ENCODE assay signal across 15 mouse cellular contexts in genomic region chr7:135617776-135618175, GRCm38 (mm10).
DNase-seq lines count a peak whose midpoint lies in the region; ATAC-seq lines count a peak whose summit lies in the region.
"Had no signal": no experiment of that assay in that cellular context is flagged by ENCODE, and none has a peak within 500 bp of the region (broad histone marks: within the 10 kb centered on the region; RNA-seq: fewer than 3 reads in every experiment).

No protein-coding gene starts in this region.

- no peak overlapping the region for H3K4me3 ChIP-seq in midbrain, embryonic 14.5 days (replicated peaks; ENCODE audit: low read depth, low read length)
- H3K4me3 ChIP-seq in kidney, embryonic 14.5 days (ENCODE audit: low read length) = no peak overlapping the region
- H3K4me3 ChIP-seq: embryonic facial prominence, embryonic 12.5 days; limb, embryonic 10.5 days; lung, embryonic 15.5 days; myocyte had no signal

- H3K4me1 ChIP-seq in midbrain, embryonic 14.5 days (ENCODE audit: control insufficient read depth, insufficient read depth, low read length) = peaks cover 28% of the 10 kb centered on the region
- H3K4me1 ChIP-seq in kidney, embryonic 14.5 days (ENCODE audit: control insufficient read depth, insufficient read depth, low read length) = no peaks in the 10 kb centered on the region
- H3K4me1 ChIP-seq: limb, embryonic 10.5 days; lung, embryonic 15.5 days had no signal

- peak overlapping the region; percentile 31 for H3K4me2 ChIP-seq in midbrain, embryonic 14.5 days (ENCODE audit: low read length)
- H3K4me2 ChIP-seq in kidney, embryonic 14.5 days (replicated peaks; ENCODE audit: low read depth, low read length) = no peak overlapping the region
- H3K4me2 ChIP-seq: embryonic facial prominence, embryonic 12.5 days; lung, embryonic 15.5 days had no signal

- H3K36me3 ChIP-seq in midbrain, embryonic 14.5 days (ENCODE audit: control insufficient read depth, insufficient read depth, low read length) = no peaks in the 10 kb centered on the region
- no peaks in the 10 kb centered on the region for H3K36me3 ChIP-seq in kidney, embryonic 14.5 days (ENCODE audit: control insufficient read depth, insufficient read depth, low read length)
- H3K36me3 ChIP-seq: embryonic facial prominence, embryonic 12.5 days; limb, embryonic 10.5 days; lung, embryonic 15.5 days had no signal

- peak overlapping the region; percentile 83 for H3K27ac ChIP-seq in midbrain, embryonic 14.5 days (replicated peaks; ENCODE audit: low read depth, low read length)
- H3K27ac ChIP-seq in kidney, embryonic 14.5 days (ENCODE audit: low read depth, low read length) = no peak overlapping the region
- H3K27ac ChIP-seq: embryonic facial prominence, embryonic 12.5 days; limb, embryonic 10.5 days; lung, embryonic 15.5 days had no signal

- intact Hi-C loops in left cerebral cortex, postnatal 36 days (cut with DNase I) = no loop called here

- no peak for ATAC-seq in midbrain, embryonic 14.5 days (ENCODE audit: low FRiP score, low TSS enrichment)
- no peak for ATAC-seq in kidney, embryonic 14.5 days (ENCODE audit: low FRiP score, low TSS enrichment)

- H3K9me3 ChIP-seq in midbrain, embryonic 14.5 days (ENCODE audit: control insufficient read depth, low read length) = no peaks in the 10 kb centered on the region
- H3K9me3 ChIP-seq in kidney, embryonic 14.5 days (ENCODE audit: control insufficient read depth, low read length) = no peaks in the 10 kb centered on the region; the same call in 1 of the 2 replicates
- H3K9me3 ChIP-seq: embryonic facial prominence, embryonic 12.5 days; limb, embryonic 10.5 days; lung, embryonic 15.5 days had no signal

- WGBS in midbrain, embryonic 14.5 days = 33% methylated on average over 11 of the region's 11 CpGs
- WGBS in kidney, embryonic 14.5 days = 81% methylated on average over 11 of the region's 11 CpGs

- H3K27me3 ChIP-seq in midbrain, embryonic 14.5 days (ENCODE audit: control insufficient read depth, insufficient read depth, low read length) = no peaks in the 10 kb centered on the region
- H3K27me3 ChIP-seq in kidney, embryonic 14.5 days (ENCODE audit: control insufficient read depth, insufficient read depth, low read length) = no peaks in the 10 kb centered on the region
- H3K27me3 ChIP-seq: embryonic facial prominence, embryonic 12.5 days; lung, embryonic 15.5 days had no signal

- DNase-seq in left cerebral cortex, adult 11 months (ENCODE audit: low spot score) = peak; percentile 33
- DNase-seq in left cerebral cortex, postnatal 36 days (ENCODE audit: low spot score in 2 of 2) = no peak
- DNase-seq in frontal cortex, postnatal 36 days (ENCODE audit: low spot score in 2 of 2) = peak; percentile 44 to 46
- peak; percentile 91 for DNase-seq in midbrain, embryonic 14.5 days
- peak; percentile 68 for DNase-seq in right cerebral cortex, postnatal 4 days
- no peak for DNase-seq in embryo, embryonic 9.5 days (ENCODE audit: extremely low spot score)
- no peak for DNase-seq in spleen, adult 12 weeks (ENCODE audit: low spot score)
- DNase-seq: B cell, adult 2 months; cerebellum, adult 11-12 months; kidney, postnatal 25 days had no signal

- no peak overlapping the region for H3K9ac ChIP-seq in midbrain, embryonic 14.5 days (replicated peaks; ENCODE audit: low read length)
- H3K9ac ChIP-seq in kidney, embryonic 14.5 days (ENCODE audit: low read depth, low read length) = no peak overlapping the region
- H3K9ac ChIP-seq: embryonic facial prominence, embryonic 12.5 days; lung, embryonic 15.5 days had no signal

Comparison
In these comparisons a context has a peak if more than half of its experiments do, and no peak if none do; other contexts are left out.
1. DNase-seq: peak in left cerebral cortex, adult 11 months (single experiment), frontal cortex, postnatal 36 days (2 of 2), midbrain, embryonic 14.5 days (single experiment) and right cerebral cortex, postnatal 4 days (single experiment); none in left cerebral cortex, postnatal 36 days (0 of 2), embryo, embryonic 9.5 days (single experiment) and spleen, adult 12 weeks (single experiment).